Mouse (Mus musculus): Measurements from ENCODE around the gene Mrpl39. TPM values are rescaled to one million over a fixed set of nuclear protein-coding genes. Genes with fewer than 3 reads are reported as not detected.

Mrpl39 gene
- polyA plus RNA-seq, 1 experiment from 2014 or later = 54.2 TPM

DNA sequence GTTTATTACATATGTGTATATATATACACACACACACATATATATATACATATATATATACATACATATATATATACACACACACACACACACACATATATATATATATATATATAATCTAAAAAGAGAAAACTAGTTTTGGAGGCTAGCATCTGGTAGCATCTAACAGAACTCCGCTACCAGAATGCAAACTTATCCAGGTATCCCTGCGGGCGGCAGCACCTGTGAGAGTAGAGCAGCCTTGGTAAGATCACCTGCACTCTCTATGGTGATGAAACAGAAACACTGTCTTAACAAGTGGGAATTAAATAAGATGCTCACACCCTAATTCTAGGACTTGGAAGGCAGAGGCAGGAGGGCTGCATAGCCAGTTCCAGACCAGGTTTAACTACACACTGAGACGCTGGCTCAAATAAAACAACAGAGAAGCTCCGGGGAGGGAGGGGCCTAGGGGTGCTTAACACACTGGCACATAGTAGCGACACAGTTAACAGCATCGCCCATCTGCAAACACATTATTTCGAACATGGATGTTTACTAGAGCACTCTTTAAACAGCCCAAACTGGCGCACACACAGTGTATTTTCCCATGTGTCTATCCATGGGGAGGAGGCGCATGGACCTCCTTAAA is 17.8 kb downstream of the Mrpl39 start:
- no peaks in the 10 kb centered on the region for H3K4me1 ChIP-seq (replicated peaks; ENCODE audit: control insufficient read depth, insufficient read depth, low read length)

DNA sequence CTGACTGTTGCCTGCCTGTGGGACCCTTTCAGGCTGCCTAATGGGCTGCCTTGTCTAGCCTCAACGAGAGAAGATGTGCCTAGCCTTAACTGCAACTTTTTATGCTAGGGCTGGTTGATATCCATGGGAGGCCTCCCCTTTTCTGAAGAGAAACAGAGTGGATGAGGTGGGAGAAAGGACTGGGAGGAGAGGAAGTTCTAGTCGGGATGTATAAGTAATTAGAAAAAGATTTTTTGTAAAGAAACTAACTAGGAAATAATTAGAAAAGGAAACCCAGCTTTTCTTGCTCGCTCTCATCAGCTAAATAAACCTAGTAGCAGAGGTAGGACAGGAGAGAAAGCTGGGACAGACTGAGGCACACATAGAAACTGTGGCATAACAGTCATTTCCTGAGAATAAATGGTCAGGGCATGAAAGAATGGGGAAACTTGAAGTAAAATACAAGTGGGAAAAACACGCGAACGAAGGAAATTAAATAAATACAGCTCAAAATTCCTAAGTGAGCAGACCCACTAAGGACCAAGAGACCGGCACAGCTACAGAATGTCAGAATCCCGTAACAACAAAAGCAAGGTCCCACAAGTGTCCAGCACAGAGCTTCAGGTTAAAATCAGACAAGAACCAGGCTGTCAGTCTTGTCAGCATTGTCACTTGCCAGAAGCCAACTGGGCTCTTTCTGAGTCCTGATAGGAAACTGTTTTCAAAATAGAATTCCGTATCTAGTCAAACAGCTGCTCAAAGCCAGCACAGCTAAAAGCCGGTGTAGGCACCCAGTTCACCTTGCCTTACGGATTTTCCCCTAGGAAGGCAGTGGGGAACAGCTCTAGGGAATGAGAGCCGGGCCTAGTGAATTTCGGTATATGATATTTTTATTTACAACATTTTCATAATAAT is 18.6 kb downstream of the Mrpl39 start:
- H3K9me3 ChIP-seq (ENCODE audit: control insufficient read depth, low read length) = no peaks in the 10 kb centered on the region
- no peaks in the 10 kb centered on the region for H3K4me1 ChIP-seq (replicated peaks; ENCODE audit: control insufficient read depth, insufficient read depth, low read length)
- no peak overlapping the region for H3K9ac ChIP-seq (ENCODE audit: low read length)
- H3K27me3 ChIP-seq (ENCODE audit: control insufficient read depth, insufficient read depth, low read length) = no peaks in the 10 kb centered on the region
- 92% methylated on average over 13 of the region's 13 CpGs for WGBS
- no peak overlapping the region for H3K27ac ChIP-seq (ENCODE audit: low read depth, low read length)
- no peak overlapping the region for H3K4me2 ChIP-seq (ENCODE audit: low read depth, low read length, severe bottlenecking)
- ATAC-seq (replicated peaks; ENCODE audit: low FRiP score) (no peak), DNase-seq (ENCODE audit: low spot score) (no peak)
- no peak overlapping the region for H3K4me3 ChIP-seq (ENCODE audit: low read depth, low read length)
- peaks cover 4% of the 10 kb centered on the region; the same call in 1 of the 2 replicates for H3K36me3 ChIP-seq (ENCODE audit: control insufficient read depth, insufficient read depth, low read length)

More for the DNA sequence above, 17.8 kb downstream of the Mrpl39 start:
- 94% methylated on average over 10 of the region's 10 CpGs for WGBS
- ATAC-seq (replicated peaks; ENCODE audit: low FRiP score) = no peak
- peaks cover 4% of the 10 kb centered on the region; the same call in 1 of the 2 replicates for H3K36me3 ChIP-seq (ENCODE audit: control insufficient read depth, insufficient read depth, low read length)
- no peaks in the 10 kb centered on the region for H3K9me3 ChIP-seq (ENCODE audit: control insufficient read depth, low read length)
- no peak overlapping the region for H3K4me3 ChIP-seq (ENCODE audit: low read depth, low read length)
- no peak overlapping the region for H3K27ac ChIP-seq (ENCODE audit: low read depth, low read length)
- no peak for DNase-seq (ENCODE audit: low spot score)
- no peaks in the 10 kb centered on the region for H3K27me3 ChIP-seq (ENCODE audit: control insufficient read depth, insufficient read depth, low read length)
- H3K4me2 ChIP-seq (ENCODE audit: low read depth, low read length, severe bottlenecking) = no peak overlapping the region
- no peak overlapping the region for H3K9ac ChIP-seq (ENCODE audit: low read length)

DNA sequence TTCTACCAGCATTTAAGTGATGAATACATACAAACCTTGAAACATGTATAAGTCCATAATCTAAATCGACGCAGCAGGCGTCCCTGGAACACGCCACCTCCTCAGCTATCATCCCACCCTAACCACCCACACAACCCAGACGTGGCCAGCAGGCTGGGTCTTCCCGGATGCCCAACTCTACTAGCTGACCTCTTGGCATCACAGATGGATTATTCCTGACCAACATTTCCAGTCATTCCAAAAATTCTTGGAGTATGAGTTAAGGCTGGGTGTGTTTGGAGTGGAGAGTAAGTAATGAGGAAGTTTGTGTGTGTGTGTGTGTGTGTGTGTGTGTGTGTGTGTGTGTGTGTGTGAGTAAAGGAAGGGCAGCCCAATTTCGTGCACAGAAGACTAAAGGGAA is 19.3 kb downstream of the Mrpl39 start:
- Histone ChIP-seq H3K27me3 (ENCODE audit: control insufficient read depth, insufficient read depth, low read length) (no peaks in the 10 kb centered on the region), H3K9ac (ENCODE audit: low read length) (no peak overlapping the region), H3K4me2 (ENCODE audit: low read depth, low read length, severe bottlenecking) (no peak overlapping the region), H3K27ac (ENCODE audit: low read depth, low read length) (no peak overlapping the region), H3K4me3 (ENCODE audit: low read depth, low read length) (no peak overlapping the region), H3K9me3 (ENCODE audit: control insufficient read depth, low read length) (no peaks in the 10 kb centered on the region), H3K36me3 (ENCODE audit: control insufficient read depth, insufficient read depth, low read length) (peaks cover under 1% of the 10 kb centered on the region; the same call in 1 of the 2 replicates), H3K4me1 (replicated peaks; ENCODE audit: control insufficient read depth, insufficient read depth, low read length) (no peaks in the 10 kb centered on the region)
- ATAC-seq (replicated peaks; ENCODE audit: low FRiP score) = no peak
- WGBS = 91% methylated on average over 7 of the region's 7 CpGs
- DNase-seq (ENCODE audit: low spot score) = no peak

DNA sequence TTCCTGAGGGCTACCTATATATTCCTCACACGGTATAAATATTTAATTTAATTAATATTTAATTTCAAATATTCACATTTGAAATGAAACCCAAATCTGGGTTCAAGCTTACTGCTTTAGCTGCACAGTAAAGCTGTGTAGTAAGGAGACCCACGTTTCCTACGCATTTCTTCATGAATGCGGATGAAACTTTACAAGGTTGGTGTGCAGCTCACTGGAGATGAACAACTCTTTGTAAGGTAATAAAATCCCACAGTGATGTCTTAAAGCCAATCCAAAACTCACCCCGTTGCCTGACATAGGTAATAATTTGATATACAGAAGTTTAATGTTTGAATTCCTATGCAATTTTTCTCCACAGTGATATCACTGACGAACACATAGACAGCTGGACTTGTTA is 20.6 kb downstream of the Mrpl39 start:
- H3K4me1 ChIP-seq (replicated peaks; ENCODE audit: control insufficient read depth, insufficient read depth, low read length) = no peaks in the 10 kb centered on the region
- H3K4me3 ChIP-seq (ENCODE audit: low read depth, low read length) = no peak overlapping the region
- ATAC-seq (replicated peaks; ENCODE audit: low FRiP score) (no peak), DNase-seq (ENCODE audit: low spot score) (no peak)
- H3K27me3 ChIP-seq (ENCODE audit: control insufficient read depth, insufficient read depth, low read length) = no peaks in the 10 kb centered on the region
- H3K36me3 ChIP-seq (ENCODE audit: control insufficient read depth, insufficient read depth, low read length) = no peaks in the 10 kb centered on the region
- H3K9ac ChIP-seq (ENCODE audit: low read length) = no peak overlapping the region
- H3K4me2 ChIP-seq (ENCODE audit: low read depth, low read length, severe bottlenecking) = no peak overlapping the region
- WGBS = 93% methylated on average over 6 of the region's 6 CpGs
- no peaks in the 10 kb centered on the region for H3K9me3 ChIP-seq (ENCODE audit: control insufficient read depth, low read length)
- no peak overlapping the region for H3K27ac ChIP-seq (ENCODE audit: low read depth, low read length)

DNA sequence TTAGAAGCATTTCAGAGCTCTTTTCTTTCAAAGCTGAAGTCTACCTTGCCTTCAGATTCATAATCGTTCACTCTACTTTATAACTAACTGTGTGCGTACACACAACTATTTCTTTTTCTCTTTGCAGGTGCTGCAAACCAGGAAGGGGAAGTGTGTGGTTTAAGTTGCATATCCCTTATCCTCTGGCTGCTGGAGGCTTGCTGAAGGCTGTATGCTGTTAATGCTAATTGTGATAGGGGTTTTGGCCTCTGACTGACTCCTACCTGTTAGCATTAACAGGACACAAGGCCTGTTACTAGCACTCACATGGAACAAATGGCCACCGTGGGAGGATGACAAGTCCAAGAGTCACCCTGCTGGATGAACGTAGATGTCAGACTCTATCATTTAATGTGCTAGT is 21.6 kb downstream of the Mrpl39 start:
- 93% methylated on average over 4 of the region's 4 CpGs for WGBS
- H3K27me3 ChIP-seq (ENCODE audit: control insufficient read depth, insufficient read depth, low read length) = no peaks in the 10 kb centered on the region

GRCm38 (mm10) chr16:84713156-84713555 is 22.4 kb downstream of the Mrpl39 start:
- H3K9ac ChIP-seq (ENCODE audit: low read length) = no peak overlapping the region
- no peak overlapping the region for H3K4me2 ChIP-seq (ENCODE audit: low read depth, low read length, severe bottlenecking)
- DNase-seq (ENCODE audit: low spot score) = no peak
- H3K36me3 ChIP-seq (ENCODE audit: control insufficient read depth, insufficient read depth, low read length) = no peaks in the 10 kb centered on the region
- H3K27ac ChIP-seq (ENCODE audit: low read depth, low read length) = no peak overlapping the region
- H3K4me3 ChIP-seq (ENCODE audit: low read depth, low read length) = no peak overlapping the region
- H3K9me3 ChIP-seq (ENCODE audit: control insufficient read depth, low read length) = no peaks in the 10 kb centered on the region
- 92% methylated on average over 4 of the region's 4 CpGs for WGBS
- no peaks in the 10 kb centered on the region for H3K4me1 ChIP-seq (replicated peaks; ENCODE audit: control insufficient read depth, insufficient read depth, low read length)
- H3K27me3 ChIP-seq (ENCODE audit: control insufficient read depth, insufficient read depth, low read length) = no peaks in the 10 kb centered on the region
- no peak for ATAC-seq (replicated peaks; ENCODE audit: low FRiP score)

More for the DNA sequence above, 21.6 kb downstream of the Mrpl39 start:
- Histone ChIP-seq H3K27ac (ENCODE audit: low read depth, low read length) (no peak overlapping the region), H3K9me3 (ENCODE audit: control insufficient read depth, low read length) (no peaks in the 10 kb centered on the region), H3K4me1 (replicated peaks; ENCODE audit: control insufficient read depth, insufficient read depth, low read length) (no peaks in the 10 kb centered on the region), H3K36me3 (ENCODE audit: control insufficient read depth, insufficient read depth, low read length) (no peaks in the 10 kb centered on the region), H3K4me2 (ENCODE audit: low read depth, low read length, severe bottlenecking) (no peak overlapping the region), H3K9ac (ENCODE audit: low read length) (no peak overlapping the region), H3K4me3 (ENCODE audit: low read depth, low read length) (no peak overlapping the region)
- DNase-seq (ENCODE audit: low spot score) = no peak
- no peak for ATAC-seq (replicated peaks; ENCODE audit: low FRiP score)

GRCm38 (mm10) chr16:84708649-84709048 is 26.9 kb downstream of the Mrpl39 start:
- no peak overlapping the region for H3K9ac ChIP-seq (ENCODE audit: low read length)
- ATAC-seq (replicated peaks; ENCODE audit: low FRiP score) = no peak
- no peaks in the 10 kb centered on the region for H3K4me1 ChIP-seq (replicated peaks; ENCODE audit: control insufficient read depth, insufficient read depth, low read length)
- no peak for DNase-seq (ENCODE audit: low spot score)
- H3K36me3 ChIP-seq (ENCODE audit: control insufficient read depth, insufficient read depth, low read length) = no peaks in the 10 kb centered on the region
- H3K4me2 ChIP-seq (ENCODE audit: low read depth, low read length, severe bottlenecking) = no peak overlapping the region
- no peaks in the 10 kb centered on the region for H3K9me3 ChIP-seq (ENCODE audit: control insufficient read depth, low read length)
- H3K27me3 ChIP-seq (ENCODE audit: control insufficient read depth, insufficient read depth, low read length) = no peaks in the 10 kb centered on the region
- H3K4me3 ChIP-seq (ENCODE audit: low read depth, low read length) = no peak overlapping the region
- 81% methylated on average over 2 of the region's 2 CpGs for WGBS
- no peak overlapping the region for H3K27ac ChIP-seq (ENCODE audit: low read depth, low read length)

DNA sequence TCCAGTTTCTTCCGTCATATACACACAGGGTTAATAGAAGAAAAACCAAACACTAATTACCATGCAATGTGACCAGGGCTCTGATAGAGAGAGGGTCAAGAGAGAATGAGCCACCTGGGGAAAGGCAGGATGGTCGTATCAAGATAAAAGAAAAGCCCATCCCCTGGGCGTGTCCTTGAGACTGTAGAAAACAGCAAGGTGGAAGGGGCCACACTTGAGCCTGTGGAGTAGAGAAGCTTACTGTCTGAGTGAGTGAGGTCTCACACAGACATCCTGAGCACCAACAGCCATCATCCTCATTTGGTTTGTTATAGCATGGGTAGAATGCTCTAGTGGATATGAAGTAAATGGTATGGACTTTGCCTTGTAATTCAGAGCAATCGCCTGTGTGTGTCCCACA is 27.7 kb downstream of the Mrpl39 start:
- no peak overlapping the region for H3K4me3 ChIP-seq (ENCODE audit: low read depth, low read length)
- peaks cover under 1% of the 10 kb centered on the region; the same call in 1 of the 2 replicates for H3K4me1 ChIP-seq (replicated peaks; ENCODE audit: control insufficient read depth, insufficient read depth, low read length)
- H3K27me3 ChIP-seq (ENCODE audit: control insufficient read depth, insufficient read depth, low read length) = no peaks in the 10 kb centered on the region
- no peak overlapping the region for H3K27ac ChIP-seq (ENCODE audit: low read depth, low read length)
- DNase-seq (ENCODE audit: low spot score) = no peak
- no peak overlapping the region for H3K9ac ChIP-seq (ENCODE audit: low read length)
- H3K4me2 ChIP-seq (ENCODE audit: low read depth, low read length, severe bottlenecking) = no peak overlapping the region
- 80% methylated on average over 4 of the region's 4 CpGs for WGBS
- ATAC-seq (replicated peaks; ENCODE audit: low FRiP score) = no peak
- no peaks in the 10 kb centered on the region for H3K9me3 ChIP-seq (ENCODE audit: control insufficient read depth, low read length)
- no peaks in the 10 kb centered on the region for H3K36me3 ChIP-seq (ENCODE audit: control insufficient read depth, insufficient read depth, low read length)

Data from forebrain, embryonic 11.5 days (tissue).